Mouse (Mus musculus) MEL (cell line): ENCODE measurements around the gene Pdcd11. TPM values are rescaled to one million over a fixed set of nuclear protein-coding genes. Genes with fewer than 3 reads are reported as not detected.

Experiments
- DNase-seq: peaks from one replicate; pipeline ENCODE4 v3.0.0; 2011; ENCODE audit warnings: low read depth, low spot score
- H3K27ac ChIP-seq: 2 replicates; pipeline ENCODE4 v1.5.1; 2012; ENCODE audit warnings: low read depth, mild to moderate bottlenecking, control low read depth, low read length, moderate library complexity; ENCODE audit not compliant: control insufficient read depth
- H3K27me3 ChIP-seq, 2 experiments: fragments of 150-350 bp in 1 of 2; sonication (generic) in 1 of 2; 2 replicates each; pipeline ENCODE4 v1.6.1; 2012; ENCODE audit warnings: low read length in 2 of 2, mild to moderate bottlenecking in 2 of 2, improper control_type of control experiment in 1 of 2, moderate library complexity in 1 of 2; ENCODE audit not compliant: insufficient read depth in 2 of 2, control insufficient read depth in 1 of 2
- H3K36me3 ChIP-seq, 2 experiments: 2 replicates each; pipeline ENCODE4 v1.6.1; 2012 to 2014; ENCODE audit warnings: low read length in 2 of 2, improper control_type of control experiment in 1 of 2, inconsistent platforms in 1 of 2, mild to moderate bottlenecking in 1 of 2; ENCODE audit not compliant: insufficient read depth in 2 of 2, control insufficient read depth in 1 of 2
- H3K4me1 ChIP-seq, 2 experiments: fragments of 150-350 bp in 1 of 2; sonication (generic) in 1 of 2; 2 replicates each; pipeline ENCODE4 v1.6.1; 2012; ENCODE audit warnings: low read length in 2 of 2, improper control_type of control experiment in 1 of 2, mild to moderate bottlenecking in 1 of 2; ENCODE audit not compliant: insufficient read depth in 2 of 2, control insufficient read depth in 1 of 2
- H3K4me3 ChIP-seq, 2 experiments: fragments of 150-350 bp in 1 of 2; sonication (generic) in 1 of 2; 2 replicates each; pipeline ENCODE4 v1.5.1; 2012; ENCODE audit warnings: low read depth in 2 of 2, low read length in 2 of 2, mild to moderate bottlenecking in 2 of 2, moderate library complexity in 2 of 2, control low read depth in 1 of 2, improper control_type of control experiment in 1 of 2; ENCODE audit not compliant: control insufficient read depth in 1 of 2, insufficient read depth in 1 of 2
- H3K79me2 ChIP-seq: 2 replicates; pipeline ENCODE4 v1.6.1; 2012; ENCODE audit warnings: mild to moderate bottlenecking, low read length, moderate library complexity; ENCODE audit not compliant: control insufficient read depth, poor library complexity, insufficient read depth
- H3K9ac ChIP-seq: 2 replicates; pipeline ENCODE4 v1.6.1; 2012; ENCODE audit warnings: low read depth, mild to moderate bottlenecking, control low read depth, low read length, moderate library complexity; ENCODE audit not compliant: control insufficient read depth, poor library complexity, severe bottlenecking
- H3K9me3 ChIP-seq: fragments of 150-350 bp; sonication (generic); replicated peaks from 2 replicates; pipeline ENCODE4 v1.6.1; 2012; ENCODE audit warnings: mild to moderate bottlenecking, low read length, improper control_type of control experiment, moderate library complexity; ENCODE audit not compliant: insufficient read depth
- CHD1 ChIP-seq: IDR thresholded peaks from 2 replicates; pipeline ENCODE4 v1.6.1; 2012; ENCODE audit warnings: low read depth, mild to moderate bottlenecking, inconsistent platforms, low read length, improper control_type of control experiment
- ELF1 ChIP-seq: IDR thresholded peaks from 2 replicates; pipeline ENCODE4 v1.6.1; 2014; ENCODE audit warnings: low read depth, mild to moderate bottlenecking, inconsistent platforms, low read length, improper control_type of control experiment, moderate library complexity
- EP300 ChIP-seq, 2 experiments: IDR thresholded peaks; 2 replicates each; pipeline ENCODE4 v1.6.1; 2011; ENCODE audit warnings: improper control_type of control experiment in 2 of 2, low read length in 2 of 2, low read depth in 1 of 2, mild to moderate bottlenecking in 1 of 2
- ETS1 ChIP-seq: IDR thresholded peaks from 2 replicates; pipeline ENCODE4 v1.6.1; 2012; ENCODE audit warnings: low read depth, mild to moderate bottlenecking, inconsistent platforms, low read length, improper control_type of control experiment, moderate library complexity
- HCFC1 ChIP-seq: IDR thresholded peaks from 2 replicates; pipeline ENCODE4 v1.6.1; 2012; ENCODE audit warnings: low read depth, mild to moderate bottlenecking, inconsistent platforms, low read length, improper control_type of control experiment, moderate library complexity
- JUND ChIP-seq: IDR thresholded peaks from 2 replicates; pipeline ENCODE4 v1.6.1; 2011; ENCODE audit warnings: low read depth, mild to moderate bottlenecking, improper control_type of control experiment, low read length
- MAX ChIP-seq: IDR thresholded peaks from 2 replicates; pipeline ENCODE4 v1.6.1; 2011; ENCODE audit warnings: low read length, improper control_type of control experiment
- MAZ ChIP-seq: IDR thresholded peaks from 2 replicates; pipeline ENCODE4 v1.6.1; 2012; ENCODE audit warnings: low read depth, mild to moderate bottlenecking, inconsistent platforms, low read length, improper control_type of control experiment
- MXI1 ChIP-seq: IDR thresholded peaks from 2 replicates; pipeline ENCODE4 v1.6.1; 2011; ENCODE audit warnings: mild to moderate bottlenecking, low read depth, low read length, improper control_type of control experiment
- MYC ChIP-seq: IDR thresholded peaks from 2 replicates; pipeline ENCODE4 v1.6.1; 2011; ENCODE audit warnings: low read depth, mild to moderate bottlenecking, low read length, improper control_type of control experiment, moderate library complexity
- NELFE ChIP-seq: IDR thresholded peaks from 2 replicates; pipeline ENCODE4 v1.6.1; 2011; ENCODE audit warnings: low read depth, low read length, improper control_type of control experiment
- NRF1 ChIP-seq: IDR thresholded peaks from 2 replicates; pipeline ENCODE4 v1.6.1; 2014; ENCODE audit warnings: low read depth, mild to moderate bottlenecking, inconsistent platforms, low read length, improper control_type of control experiment, moderate library complexity; ENCODE audit not compliant: poor library complexity, insufficient read depth, severe bottlenecking
- POLR2A ChIP-seq, 2 experiments: IDR thresholded peaks; 2 replicates each; pipeline ENCODE4 v1.6.1; 2011 to 2012; ENCODE audit warnings: low read length in 2 of 2, mild to moderate bottlenecking in 2 of 2, control low read depth in 1 of 2, improper control_type of control experiment in 1 of 2, low read depth in 1 of 2, moderate library complexity in 1 of 2; ENCODE audit not compliant: control insufficient read depth in 1 of 2, insufficient read depth in 1 of 2, poor library complexity in 1 of 2
- POLR2AphosphoS2 ChIP-seq: IDR thresholded peaks from 2 replicates; pipeline ENCODE4 v1.6.1; 2011; ENCODE audit warnings: low read length, improper control_type of control experiment
- POLR2AphosphoS5 ChIP-seq: IDR thresholded peaks from 2 replicates; pipeline ENCODE4 v1.6.1; 2012; ENCODE audit warnings: low read depth, borderline replicate concordance, mild to moderate bottlenecking, inconsistent platforms, low read length, moderate library complexity, mixed read lengths
- SIN3A ChIP-seq: IDR thresholded peaks from 2 replicates; pipeline ENCODE4 v1.6.1; 2012; ENCODE audit warnings: low read length, improper control_type of control experiment, inconsistent platforms
- TBP ChIP-seq: IDR thresholded peaks from 2 replicates; pipeline ENCODE4 v1.8.0; 2011; ENCODE audit warnings: low read depth, low read length, improper control_type of control experiment
- TCF12 ChIP-seq: IDR thresholded peaks from 2 replicates; pipeline ENCODE4 v1.6.1; 2014; ENCODE audit warnings: low read depth, mild to moderate bottlenecking, inconsistent platforms, low read length, improper control_type of control experiment, moderate library complexity
- UBTF ChIP-seq: IDR thresholded peaks from 2 replicates; pipeline ENCODE4 v1.6.1; 2012; ENCODE audit warnings: low read depth, mild to moderate bottlenecking, inconsistent platforms, low read length, improper control_type of control experiment, moderate library complexity, borderline replicate concordance; ENCODE audit not compliant: insufficient read depth
- USF1 ChIP-seq: IDR thresholded peaks from 2 replicates; pipeline ENCODE4 v1.6.1; 2014; ENCODE audit warnings: low read depth, mild to moderate bottlenecking, inconsistent platforms, low read length, improper control_type of control experiment, moderate library complexity
- ZMIZ1 ChIP-seq: IDR thresholded peaks from 2 replicates; pipeline ENCODE4 v1.6.1; 2012; ENCODE audit warnings: low read depth, mild to moderate bottlenecking, inconsistent platforms, low read length, improper control_type of control experiment, moderate library complexity
- polyA plus RNA-seq, 2 experiments: library from polyadenylated mRNA; stranded (reverse) in 1 of 2; unstranded in 1 of 2; fragments of >175 nt in 1 of 2; fragments of >200 nt in 1 of 2; gene quantifications; 2 replicates each; pipeline versions ENCODE4 v1.2.1 to v1.2.4; 2012; ENCODE audit warnings: low replicate concordance in 2 of 2, low read depth in 1 of 2; ENCODE audit not compliant: insufficient read length in 2 of 2, insufficient read depth in 1 of 2, missing spikeins in 1 of 2
- total RNA-seq: library from RNA; depleted of rRNA; stranded (reverse); fragments of 300-350 nt; gene quantifications from 2 replicates; pipeline ENCODE4 v1.2.3, GENCODE M21; 2012

Pdcd11 gene
- total and polyA plus RNA-seq, 3 experiments: 79.6 to 107 (median 81.8) TPM

GRCm38 (mm10) chr19:47067924-47068611, 22.5 kb upstream of the Pdcd11 start:
- H3K9ac ChIP-seq: peak overlapping the region; percentile 92
- peaks cover 14 to 24% of the 10 kb centered on the region in 2 experiments for H3K36me3 ChIP-seq
- peaks cover 25% of the 10 kb centered on the region for H3K79me2 ChIP-seq
- no peaks in the 10 kb centered on the region for H3K9me3 ChIP-seq
- H3K27ac ChIP-seq: peak overlapping the region; percentile 68
- peak overlapping the region; percentile 79 to 91 for H3K4me3 ChIP-seq
- peak; percentile 96 for DNase-seq
- TF ChIP-seq ZMIZ1 (peak; percentile 84), NRF1 (peak; percentile 79), POLR2AphosphoS2 (no peak; the same call in 1 of the 2 replicates), JUND (no peak), UBTF (peak; percentile 98), ETS1 (no peak), MAX (no peak), MXI1 (peak; percentile 94), NELFE (peak; percentile 57), TCF12 (peak; percentile 60), CHD1 (peak; percentile 95; the same call in 1 of the 2 replicates), USF1 (0 out of 2 replicates have a peak, but pooled peaks have one; percentile 14), HCFC1 (peak; percentile 75), TBP (peak; percentile 85), ELF1 (0 out of 2 replicates have a peak, but pooled peaks have one; percentile 40), POLR2A (IDR thresholded peaks at IDR 0.05; ENCODE audit: control insufficient read depth in 1 of 2, insufficient read depth in 1 of 2, low read depth in 1 of 2, low read length in 2 of 2, poor library complexity in 1 of 2) (peak in 1 of 2 experiments; percentile 44; a peak in 2 of 4 replicates), MYC (peak; percentile 21; the same call in 1 of the 2 replicates), SIN3A (peak; percentile 95), MAZ (no peak)
- no peaks in the 10 kb centered on the region for H3K27me3 ChIP-seq
- peaks cover 5 to 16% of the 10 kb centered on the region in 2 experiments for H3K4me1 ChIP-seq

GRCm38 (mm10) chr19:47088226-47088625, 2.3 kb upstream of the Pdcd11 start:
- no peaks in the 10 kb centered on the region for H3K9me3 ChIP-seq
- no peak overlapping the region for H3K27ac ChIP-seq
- peaks cover 29 to 42% of the 10 kb centered on the region in 2 experiments for H3K36me3 ChIP-seq
- H3K4me1 ChIP-seq: peaks cover 10 to 18% of the 10 kb centered on the region in 2 experiments
- H3K27me3 ChIP-seq: no peaks in the 10 kb centered on the region
- peak overlapping the region in 1 of 2 experiments; percentile 6; a peak in 1 of 4 replicates for H3K4me3 ChIP-seq
- no peak for DNase-seq
- H3K9ac ChIP-seq: no peak overlapping the region
- H3K79me2 ChIP-seq: peaks cover 64% of the 10 kb centered on the region
- TF ChIP-seq ZMIZ1: peak; percentile 5; the same call in 1 of the 2 replicates
- 0 out of 2 replicates have a peak, but pooled peaks have one; percentile 36 for TF ChIP-seq POLR2AphosphoS5
- 0 out of 2 replicates have a peak, but pooled peaks have one; percentile 20 for TF ChIP-seq POLR2AphosphoS2
- no peak for TF ChIP-seq EP300 (IDR thresholded peaks at IDR 0.05; ENCODE audit: low read depth in 1 of 2, low read length in 2 of 2)
